Mouse (Mus musculus): ENCODE results near the gene Ano1. TPM values are rescaled to one million over a fixed set of nuclear protein-coding genes. Genes with fewer than 3 reads are reported as not detected.

The Ano1 gene
- polyA plus RNA-seq (2015; fragmentation: Nextera tagmentation; extraction: Ambion mirVana) = 7.5 and 7.8 TPM in 2 replicates

- ATAC-seq (replicated peaks) = no peak
- no peaks in the 10 kb centered on the region for H3K4me1 ChIP-seq
- no peak within 1 kb of the TSS for H3K27ac ChIP-seq (replicated peaks)
- no peaks in the 10 kb centered on the region for H3K27me3 ChIP-seq
- no peak within 1 kb of the TSS for H3K4me3 ChIP-seq
- no peak within 1 kb of the TSS for H3K4me2 ChIP-seq (replicated peaks)
- H3K36me3 ChIP-seq = no peaks in the 10 kb centered on the region
- H3K9ac ChIP-seq (replicated peaks) = no peak within 1 kb of the TSS
- H3K9me3 ChIP-seq = no peaks in the 10 kb centered on the region
- 92% methylated on average over 9 of the region's 9 CpGs for WGBS
Measured at GRCm38 (mm10) chr7:144751833-144752232, at the start of gene Ano1. Gene Ano1 (minus strand): TSS chr7:144751974.

GRCm38 (mm10) chr7:144798471-144798870 is 46.7 kb upstream of the Ano1 start:
- Histone ChIP-seq H3K4me3 (no peak overlapping the region), H3K9ac (replicated peaks) (no peak overlapping the region), H3K4me1 (0 out of 2 replicates have a peak, but pooled peaks cover 5% of the 10 kb centered on the region), H3K36me3 (no peaks in the 10 kb centered on the region), H3K27ac (replicated peaks) (no peak overlapping the region), H3K27me3 (no peaks in the 10 kb centered on the region), H3K4me2 (replicated peaks) (no peak overlapping the region), H3K9me3 (no peaks in the 10 kb centered on the region)
- 20% methylated on average over 1 of the region's 1 CpGs for WGBS
- peak; percentile 38; the same call in 1 of the 2 replicates for ATAC-seq (replicated peaks)

- no peak overlapping the region for H3K27ac ChIP-seq (replicated peaks)
- no peak overlapping the region for H3K9ac ChIP-seq (replicated peaks)
- 47% methylated on average over 17 of the region's 17 CpGs for WGBS
Measured at GRCm38 (mm10) chr7:144796986-144797735, 45.4 kb upstream of the Ano1 start.

GRCm38 (mm10) chr7:144795976-144796474 is 44.3 kb upstream of the Ano1 start:
- H3K9ac ChIP-seq (replicated peaks) = no peak overlapping the region
- H3K4me1 ChIP-seq = 0 out of 2 replicates have a peak, but pooled peaks cover 5% of the 10 kb centered on the region
- H3K27ac ChIP-seq (replicated peaks) = no peak overlapping the region
- no peak overlapping the region for H3K4me2 ChIP-seq (replicated peaks)
- 89% methylated on average over 9 of the region's 9 CpGs for WGBS
- H3K9me3 ChIP-seq = no peaks in the 10 kb centered on the region
- no peak overlapping the region for H3K4me3 ChIP-seq
- H3K36me3 ChIP-seq = no peaks in the 10 kb centered on the region
- ATAC-seq (replicated peaks) = no peak
- no peaks in the 10 kb centered on the region for H3K27me3 ChIP-seq

More at GRCm38 (mm10) chr7:144796986-144797735, 45.4 kb upstream of the Ano1 start:
- H3K27me3 ChIP-seq = no peaks in the 10 kb centered on the region
- H3K4me1 ChIP-seq = 0 out of 2 replicates have a peak, but pooled peaks cover 5% of the 10 kb centered on the region
- H3K4me3 ChIP-seq = no peak overlapping the region
- no peak overlapping the region for H3K4me2 ChIP-seq (replicated peaks)
- no peaks in the 10 kb centered on the region for H3K9me3 ChIP-seq
- no peaks in the 10 kb centered on the region for H3K36me3 ChIP-seq
- no peak for ATAC-seq (replicated peaks)

GRCm38 (mm10) chr7:144793296-144793695 is 41.5 kb upstream of the Ano1 start:
- H3K9me3 ChIP-seq = no peaks in the 10 kb centered on the region
- no peak for ATAC-seq (replicated peaks)
- WGBS = 85% methylated on average over 10 of the region's 10 CpGs
- H3K4me2 ChIP-seq (replicated peaks) = no peak overlapping the region
- no peaks in the 10 kb centered on the region for H3K36me3 ChIP-seq
- no peak overlapping the region for H3K9ac ChIP-seq (replicated peaks)
- H3K4me1 ChIP-seq = 0 out of 2 replicates have a peak, but pooled peaks cover 5% of the 10 kb centered on the region
- H3K4me3 ChIP-seq = no peak overlapping the region
- H3K27ac ChIP-seq (replicated peaks) = no peak overlapping the region
- no peaks in the 10 kb centered on the region for H3K27me3 ChIP-seq

GRCm38 (mm10) chr7:144791426-144791825 is 39.7 kb upstream of the Ano1 start:
- Histone ChIP-seq H3K4me1 (no peaks in the 10 kb centered on the region), H3K9ac (replicated peaks) (no peak overlapping the region), H3K9me3 (no peaks in the 10 kb centered on the region), H3K36me3 (no peaks in the 10 kb centered on the region), H3K27ac (replicated peaks) (no peak overlapping the region), H3K4me2 (replicated peaks) (no peak overlapping the region), H3K4me3 (no peak overlapping the region), H3K27me3 (no peaks in the 10 kb centered on the region)
- ATAC-seq (replicated peaks) = no peak
- 89% methylated on average over 7 of the region's 7 CpGs for WGBS

- ATAC-seq (replicated peaks) = no peak
- Histone ChIP-seq H3K4me2 (replicated peaks) (peak overlapping the region; percentile 32), H3K36me3 (no peaks in the 10 kb centered on the region), H3K9me3 (no peaks in the 10 kb centered on the region), H3K4me3 (peak overlapping the region; percentile 33), H3K9ac (replicated peaks) (no peak overlapping the region), H3K27me3 (no peaks in the 10 kb centered on the region), H3K27ac (replicated peaks) (no peak overlapping the region), H3K4me1 (no peaks in the 10 kb centered on the region)
- WGBS = 48% methylated on average over 36 of the region's 36 CpGs
Measured at GRCm38 (mm10) chr7:144789601-144790556, 38.1 kb upstream of the Ano1 start.

- ATAC-seq (replicated peaks) = no peak
- Histone ChIP-seq H3K9ac (replicated peaks) (no peak overlapping the region), H3K4me2 (replicated peaks) (no peak overlapping the region), H3K4me1 (no peaks in the 10 kb centered on the region), H3K27ac (replicated peaks) (no peak overlapping the region), H3K4me3 (no peak overlapping the region), H3K9me3 (no peaks in the 10 kb centered on the region), H3K36me3 (no peaks in the 10 kb centered on the region), H3K27me3 (no peaks in the 10 kb centered on the region)
- 48% methylated on average over 4 of the region's 4 CpGs for WGBS
Measured at GRCm38 (mm10) chr7:144788631-144789030, 36.9 kb upstream of the Ano1 start.

- no peak overlapping the region for H3K9ac ChIP-seq (replicated peaks)
- H3K9me3 ChIP-seq = no peaks in the 10 kb centered on the region
- 92% methylated on average over 5 of the region's 5 CpGs for WGBS
- no peaks in the 10 kb centered on the region for H3K27me3 ChIP-seq
- H3K36me3 ChIP-seq = no peaks in the 10 kb centered on the region
- no peak for ATAC-seq (replicated peaks)
- no peak overlapping the region for H3K4me3 ChIP-seq
- H3K4me2 ChIP-seq (replicated peaks) = no peak overlapping the region
- no peak overlapping the region for H3K27ac ChIP-seq (replicated peaks)
- H3K4me1 ChIP-seq = no peaks in the 10 kb centered on the region
Measured at GRCm38 (mm10) chr7:144787501-144787900, 35.7 kb upstream of the Ano1 start.

- Histone ChIP-seq H3K9ac (replicated peaks) (no peak overlapping the region), H3K4me2 (replicated peaks) (no peak overlapping the region), H3K36me3 (no peaks in the 10 kb centered on the region), H3K9me3 (no peaks in the 10 kb centered on the region), H3K4me1 (no peaks in the 10 kb centered on the region), H3K4me3 (no peak overlapping the region), H3K27me3 (no peaks in the 10 kb centered on the region), H3K27ac (replicated peaks) (no peak overlapping the region)
- ATAC-seq (replicated peaks) = no peak
- whole genome bisulfite sequencing = 75% methylated on average over 3 of the region's 3 CpGs
Measured at GRCm38 (mm10) chr7:144786571-144786970, 34.8 kb upstream of the Ano1 start.

- H3K4me1 ChIP-seq = no peaks in the 10 kb centered on the region
- ATAC-seq (replicated peaks) = no peak
- no peaks in the 10 kb centered on the region for H3K9me3 ChIP-seq
- 83% methylated on average over 4 of the region's 4 CpGs for WGBS
- no peak overlapping the region for H3K4me2 ChIP-seq (replicated peaks)
- no peaks in the 10 kb centered on the region for H3K27me3 ChIP-seq
- H3K9ac ChIP-seq (replicated peaks) = no peak overlapping the region
- H3K4me3 ChIP-seq = no peak overlapping the region
- no peak overlapping the region for H3K27ac ChIP-seq (replicated peaks)
- no peaks in the 10 kb centered on the region for H3K36me3 ChIP-seq
Measured at GRCm38 (mm10) chr7:144784176-144784575, 32.4 kb upstream of the Ano1 start.

- WGBS = 96% methylated on average over 1 of the region's 1 CpGs
- no peak for ATAC-seq (replicated peaks)
- Histone ChIP-seq H3K4me2 (replicated peaks) (no peak overlapping the region), H3K27me3 (no peaks in the 10 kb centered on the region), H3K36me3 (no peaks in the 10 kb centered on the region), H3K4me1 (no peaks in the 10 kb centered on the region), H3K9me3 (no peaks in the 10 kb centered on the region), H3K27ac (replicated peaks) (no peak overlapping the region), H3K9ac (replicated peaks) (no peak overlapping the region), H3K4me3 (no peak overlapping the region)
Measured at GRCm38 (mm10) chr7:144782402-144782801, 30.6 kb upstream of the Ano1 start.

Data from forebrain, embryonic 15.5 days (tissue).